Mouse (Mus musculus) adrenal gland (tissue): ENCODE results near the gene Gas6.

ENCODE experiments used
- intact Hi-C: fragments of 180-260 bp; cut with DNase I; formaldehyde crosslinking; loops from one replicate; pipeline ENCODE4 v1.15.1; 2025

Gas6 gene

DNA sequence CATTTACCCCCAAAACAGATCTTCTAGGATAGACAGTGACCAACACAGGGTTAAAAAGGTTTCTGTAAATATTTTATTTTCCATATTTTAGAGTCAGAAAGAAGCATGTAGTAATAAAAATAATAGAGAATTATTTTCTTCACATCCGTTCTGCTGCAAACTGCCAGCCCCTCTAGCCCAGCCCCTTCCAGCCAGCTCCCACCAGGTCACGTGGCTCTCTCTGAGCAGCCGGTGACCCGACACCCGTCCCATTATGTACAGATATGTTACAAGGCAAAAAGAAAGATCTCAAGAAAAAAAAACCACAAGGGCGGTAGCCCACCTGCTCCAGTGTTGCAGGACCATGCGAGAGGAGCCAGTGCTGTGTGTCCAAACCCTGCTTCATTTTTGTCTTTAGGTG, 29.0 kb downstream of the Gas6 start:
- intact Hi-C loops = no loop called here

DNA sequence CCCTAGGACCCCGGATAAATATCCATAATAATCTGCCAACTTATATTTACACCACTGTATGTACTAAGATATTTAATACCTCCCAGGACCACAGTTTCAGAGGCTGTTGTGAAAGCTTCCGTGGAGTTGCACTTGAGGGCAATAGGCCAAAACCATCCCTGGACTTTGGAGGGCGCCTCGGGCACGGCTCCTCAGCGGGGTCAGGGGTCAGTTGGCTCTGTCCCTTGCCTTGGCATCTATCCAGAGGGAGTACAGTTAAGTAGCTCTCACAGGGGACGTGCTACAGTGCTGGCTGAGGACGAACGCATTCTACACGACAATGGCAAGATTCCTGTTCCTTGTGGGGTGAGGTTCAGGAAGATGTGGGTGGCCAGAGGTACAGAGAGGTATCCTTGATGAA, 31.9 kb downstream of the Gas6 start:
- intact Hi-C loops = no loop called here

DNA sequence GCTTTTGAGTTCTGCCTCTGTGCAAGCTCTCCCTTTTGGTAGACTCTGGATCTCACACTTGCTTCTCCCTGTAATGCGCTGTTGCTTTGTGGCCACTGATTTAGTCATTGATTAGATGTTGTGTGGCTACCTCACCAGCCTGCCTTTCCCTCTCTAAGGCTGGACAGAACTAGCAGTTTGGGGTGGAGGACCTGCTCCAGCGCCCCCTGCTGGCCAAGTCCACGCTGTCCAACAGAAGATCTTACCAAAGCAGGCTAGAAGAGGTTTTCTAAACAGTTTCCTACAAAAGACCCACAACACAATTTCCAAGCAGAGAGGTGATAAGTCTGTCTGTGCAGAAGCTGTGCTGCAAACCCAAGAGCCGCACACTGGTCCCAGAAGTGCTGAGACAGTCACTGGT, 32.4 kb downstream of the Gas6 start:
- intact Hi-C loops = no loop called here

DNA sequence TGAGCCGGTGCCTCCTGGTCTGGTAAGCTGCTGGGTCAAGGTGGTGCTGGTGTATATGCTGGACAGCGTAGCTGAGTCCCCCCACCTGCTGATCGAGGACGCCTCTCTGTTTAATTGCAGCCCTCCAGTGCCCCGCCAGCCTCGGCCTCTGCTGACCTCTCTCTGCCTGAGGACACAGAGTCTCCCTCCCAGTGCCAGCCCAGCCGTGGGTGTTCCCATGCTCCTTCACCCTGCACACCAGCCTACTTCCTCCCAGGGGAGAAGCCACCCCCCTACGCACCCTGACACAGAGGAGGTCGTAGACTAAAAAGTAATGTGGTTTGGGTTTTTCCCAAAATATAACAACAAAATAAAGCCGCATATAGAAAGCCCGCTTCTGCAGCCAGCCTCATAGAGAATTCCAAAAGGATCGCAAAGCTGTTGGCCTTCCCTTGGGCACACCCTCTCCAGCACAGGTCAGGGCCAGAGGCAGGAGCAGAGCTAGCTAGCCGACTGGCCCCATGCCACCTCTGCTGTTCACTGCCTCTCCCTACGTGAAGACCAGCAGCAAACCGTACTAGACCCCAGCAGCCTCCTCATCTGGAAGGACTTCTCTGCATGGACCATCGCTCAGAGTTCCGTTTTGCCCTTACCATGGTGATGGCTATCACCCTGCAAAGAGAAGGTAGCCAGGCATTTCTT, 33.1 kb downstream of the Gas6 start:
- intact Hi-C loops = no loop called here

DNA sequence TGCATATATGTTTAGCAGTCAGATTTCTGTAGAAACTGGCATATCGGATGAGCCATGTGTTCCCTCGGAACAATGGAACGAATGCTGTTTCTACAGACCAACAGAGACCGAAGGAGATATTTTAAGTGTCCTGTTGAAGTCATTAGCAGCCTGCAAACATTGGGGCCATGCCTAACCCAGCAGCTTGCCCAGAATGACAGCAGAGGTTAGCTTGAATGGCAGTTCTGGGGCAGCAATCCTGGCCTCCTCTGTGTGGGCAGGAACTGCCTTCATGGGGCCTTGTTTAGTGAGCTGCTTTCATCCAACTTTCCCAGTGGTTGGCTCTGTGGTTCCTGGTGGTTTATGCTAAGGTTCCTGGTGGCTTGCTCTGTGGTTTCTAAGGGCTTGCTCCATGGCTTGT, 34.9 kb downstream of the Gas6 start:
- intact Hi-C loops = loop anchor here (5.0 to 10.0 kb wide), 2 partner anchors 47 to 295 kb away; partner anchors contain the start of gene Cdc16

DNA sequence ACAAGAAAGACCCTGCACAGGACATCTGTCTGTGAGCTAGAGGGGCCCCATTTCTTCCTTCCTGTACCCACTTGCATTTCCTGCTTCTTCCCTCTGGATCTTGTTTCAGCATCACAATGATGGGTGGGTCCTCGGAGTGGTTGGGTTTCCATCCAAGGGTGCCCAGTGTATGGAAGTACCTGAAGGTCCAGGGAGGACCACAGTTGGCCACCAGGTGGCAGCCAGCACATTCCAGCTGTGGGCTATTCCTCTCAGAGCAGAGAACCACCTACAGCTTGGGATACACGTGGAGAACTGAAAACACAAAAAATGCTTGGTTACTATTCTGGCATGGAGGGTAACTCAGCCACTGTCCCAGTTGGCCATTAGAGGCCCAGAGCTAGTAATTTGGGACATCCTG, 39.0 kb downstream of the Gas6 start:
- intact Hi-C loops = loop anchor here (2.0 to 10.0 kb wide), 3 partner anchors 43 to 300 kb away; partner anchors contain the start of gene Cdc16

DNA sequence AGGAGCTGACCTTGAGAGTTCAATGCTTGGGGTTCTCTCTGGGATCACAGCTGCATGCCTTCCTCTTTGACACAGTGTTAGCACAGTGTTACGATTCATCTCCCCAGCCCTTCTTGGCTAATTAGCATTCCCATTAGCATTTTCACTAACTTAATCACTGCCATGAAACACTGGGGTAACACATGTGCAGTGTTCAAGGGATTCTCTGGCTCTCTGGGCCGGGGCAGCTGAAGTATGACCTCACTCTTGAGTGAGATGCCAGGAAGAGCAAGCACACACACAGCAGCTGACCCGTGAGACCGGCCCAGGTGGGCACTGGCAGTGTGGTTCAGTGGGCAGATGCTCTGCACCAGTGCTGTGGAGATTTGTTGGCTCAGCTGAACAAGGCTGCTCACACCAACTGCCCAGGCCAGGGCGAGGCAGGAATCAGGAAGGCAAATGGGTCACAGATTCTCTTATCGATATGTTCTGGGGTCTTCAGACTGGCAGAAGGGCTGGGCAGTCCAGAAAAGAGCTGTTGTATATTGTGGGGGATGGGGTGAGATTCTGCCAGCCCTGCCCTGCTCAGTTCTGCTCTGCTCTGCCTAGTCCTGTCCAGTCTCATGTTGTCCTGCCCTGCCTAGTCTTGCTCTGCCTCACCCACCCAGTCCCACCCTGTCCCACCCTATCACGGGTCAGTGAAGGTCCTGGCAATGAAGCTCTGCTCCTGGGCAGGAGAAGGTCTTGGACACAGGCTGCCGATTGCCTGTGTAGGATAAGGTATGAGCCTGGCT, 39.8 kb downstream of the Gas6 start:
- intact Hi-C loops = loop anchor here (2.0 to 10.0 kb wide), 3 partner anchors 42 to 300 kb away; partner anchors contain the start of gene Cdc16

DNA sequence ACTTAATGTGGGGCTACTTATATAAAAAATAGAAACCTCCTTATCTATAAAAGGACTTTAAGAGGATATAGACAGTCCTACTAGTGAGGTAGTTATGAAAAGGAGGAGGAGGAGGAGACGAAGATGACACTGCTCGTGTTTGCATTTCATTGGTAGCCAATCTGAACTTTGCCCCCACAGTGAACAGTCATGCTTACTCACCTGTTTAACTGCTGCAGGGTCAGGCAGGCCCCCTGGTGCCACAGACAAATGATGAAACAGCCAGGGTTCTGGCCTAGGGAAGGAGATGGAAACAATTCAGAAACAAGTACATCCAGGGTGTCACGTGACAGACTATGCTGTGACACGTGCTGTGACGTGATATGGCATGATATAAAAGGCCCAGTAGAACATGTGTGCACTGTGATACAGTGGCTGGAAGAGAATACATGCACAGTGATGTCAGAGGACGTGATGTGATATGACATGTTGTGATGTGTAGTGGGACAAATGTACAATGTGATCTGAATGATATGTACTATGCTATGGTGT, 42.5 kb downstream of the Gas6 start:
- intact Hi-C loops = loop anchor here (10.0 kb wide), 1 partner anchor 303 kb away; the partner anchor contains the start of gene Cdc16

DNA sequence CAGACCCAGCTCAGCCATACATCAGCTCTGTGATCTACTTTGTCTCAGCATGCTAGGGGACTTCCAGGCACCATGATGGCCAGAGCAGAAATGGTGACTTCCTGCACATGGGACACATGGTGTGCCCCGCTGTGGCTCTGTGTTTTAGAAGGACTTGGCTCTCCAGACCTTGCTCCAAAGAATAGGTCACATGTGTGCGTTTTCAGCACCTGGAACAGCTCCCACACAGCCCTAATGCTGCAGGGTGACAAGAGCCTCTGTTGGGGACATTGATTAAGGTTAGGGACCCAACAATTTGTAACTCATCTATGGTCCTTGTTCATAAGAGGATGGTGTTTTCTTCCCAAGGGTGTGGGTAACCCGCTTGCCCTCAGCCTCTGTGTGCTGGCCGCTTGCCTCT, 46.1 kb downstream of the Gas6 start:
- intact Hi-C loops = no loop called here

DNA sequence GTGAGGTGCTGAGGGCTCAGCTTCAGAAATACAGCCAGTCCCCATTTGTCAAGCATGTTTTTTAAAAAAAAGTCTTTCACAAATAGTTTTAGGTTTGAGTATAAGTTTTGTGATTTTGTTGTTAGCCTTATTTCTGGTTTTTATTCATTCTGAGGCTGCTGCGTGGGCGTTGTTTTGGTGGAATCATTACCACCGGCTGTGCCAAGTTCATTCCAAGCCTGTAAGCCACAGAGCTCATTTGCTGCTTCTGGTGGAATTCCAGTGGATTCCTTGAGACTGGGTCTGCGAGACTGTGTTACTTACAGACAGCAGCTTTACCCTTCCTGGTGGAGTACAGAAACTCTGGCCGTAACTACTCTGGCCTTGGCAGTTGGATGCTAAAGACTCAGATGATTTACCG, 47.8 kb downstream of the Gas6 start:
- intact Hi-C loops = no loop called here

DNA sequence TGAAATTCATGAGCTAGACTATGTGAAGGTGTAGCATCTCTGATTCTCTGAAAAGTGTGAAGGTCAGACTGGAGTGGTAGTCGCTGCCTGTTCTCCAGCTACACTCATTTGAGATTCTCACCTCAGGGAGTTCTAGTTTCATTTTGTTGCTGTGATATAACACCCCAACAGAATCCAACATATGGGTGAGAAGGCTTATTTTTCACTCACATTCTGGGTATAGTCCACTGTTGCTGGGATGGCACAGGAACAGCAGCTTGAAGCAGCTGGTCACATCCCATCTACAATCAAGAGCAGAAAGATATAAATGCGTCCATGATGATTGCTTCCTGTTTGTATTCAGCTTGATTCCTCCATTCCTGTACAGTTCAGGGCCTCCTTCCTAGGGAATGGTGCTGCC, 52.1 kb downstream of the Gas6 start:
- intact Hi-C loops = no loop called here

DNA sequence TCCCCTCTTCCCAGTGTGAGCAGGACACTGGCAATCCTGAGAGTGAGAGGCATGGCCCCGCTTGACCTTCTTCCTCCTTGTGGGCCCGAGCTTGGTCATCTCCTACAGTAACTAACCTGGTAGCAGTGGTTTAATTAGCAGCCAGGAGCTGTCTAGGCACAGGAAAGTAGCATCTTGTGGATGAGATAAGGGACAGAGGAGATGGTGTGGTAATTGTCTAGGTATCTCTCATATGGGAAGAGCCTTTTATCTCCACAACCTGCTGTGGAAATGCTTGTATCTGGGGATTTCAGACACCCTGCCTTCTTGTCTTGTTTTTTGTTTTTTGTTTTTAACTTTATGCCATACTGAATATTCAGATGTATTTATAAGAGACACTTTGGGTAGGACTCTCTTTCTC, 56.8 kb downstream of the Gas6 start:
- intact Hi-C loops = no loop called here

DNA sequence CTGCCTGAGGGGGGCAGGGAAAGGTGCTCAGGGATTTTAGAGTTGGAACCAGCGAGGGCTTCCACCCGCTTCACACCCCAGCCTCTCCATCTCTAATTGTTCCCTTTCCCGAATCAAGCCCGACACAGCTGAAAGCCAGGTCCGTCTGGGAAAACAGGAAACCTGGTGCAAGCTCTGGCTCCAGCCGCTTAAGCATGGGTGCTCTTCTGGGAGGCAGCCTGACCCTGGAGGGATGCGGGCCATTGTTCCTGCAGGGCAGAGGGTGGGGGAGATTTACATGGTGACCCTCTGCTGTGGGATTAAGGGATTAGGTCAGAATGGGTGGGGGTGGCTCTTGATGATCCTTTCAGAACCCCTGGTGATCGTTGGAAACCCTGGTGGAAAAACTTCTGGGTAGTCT, 58.2 kb downstream of the Gas6 start:
- intact Hi-C loops = no loop called here

DNA sequence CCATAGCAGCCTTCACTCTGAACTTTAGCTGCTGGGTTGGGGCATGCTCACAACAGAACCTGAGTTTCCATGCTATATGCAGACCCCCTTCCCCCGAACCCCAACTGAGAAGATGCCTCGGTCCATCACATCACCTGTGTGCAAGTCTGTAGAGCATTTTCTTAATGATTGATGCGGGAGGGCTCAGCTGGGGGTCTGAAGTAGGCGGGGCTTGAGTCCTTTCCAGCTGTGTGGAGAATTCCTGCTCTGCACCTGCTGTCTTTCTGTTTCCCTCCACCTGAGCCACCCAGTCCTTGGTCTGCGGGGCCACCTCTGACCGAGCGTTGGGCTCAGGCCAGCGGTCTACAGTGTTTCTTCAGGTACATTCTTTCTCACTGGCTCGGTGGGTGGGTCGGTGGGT, 59.4 kb downstream of the Gas6 start, which contains the start of gene Tmem255b:
Tmem255b (plus strand) TSS at position 301 of the 400 bp plus-strand sequence.
- intact Hi-C loops = no loop called here

DNA sequence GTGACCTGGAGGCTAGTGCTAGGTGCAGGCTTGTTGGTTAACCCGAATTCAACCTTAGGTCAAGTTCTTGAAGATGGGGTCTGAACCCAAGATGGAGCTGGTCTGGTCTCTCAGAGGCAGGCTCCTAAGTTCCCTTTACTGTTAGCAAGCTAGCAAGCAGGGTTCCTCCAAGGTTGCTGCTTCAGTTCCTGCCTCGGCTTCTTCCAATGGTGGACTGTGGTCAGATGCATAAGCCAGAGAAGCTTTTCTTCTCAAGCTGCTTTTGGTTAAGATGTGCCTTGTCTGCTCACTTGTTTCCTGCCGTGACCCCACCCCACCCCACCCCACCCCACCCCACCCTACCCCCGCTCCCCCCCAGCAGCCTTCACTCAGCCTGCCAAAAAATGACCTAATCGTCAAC, 61.2 kb downstream of the Gas6 start:
- intact Hi-C loops = no loop called here

DNA sequence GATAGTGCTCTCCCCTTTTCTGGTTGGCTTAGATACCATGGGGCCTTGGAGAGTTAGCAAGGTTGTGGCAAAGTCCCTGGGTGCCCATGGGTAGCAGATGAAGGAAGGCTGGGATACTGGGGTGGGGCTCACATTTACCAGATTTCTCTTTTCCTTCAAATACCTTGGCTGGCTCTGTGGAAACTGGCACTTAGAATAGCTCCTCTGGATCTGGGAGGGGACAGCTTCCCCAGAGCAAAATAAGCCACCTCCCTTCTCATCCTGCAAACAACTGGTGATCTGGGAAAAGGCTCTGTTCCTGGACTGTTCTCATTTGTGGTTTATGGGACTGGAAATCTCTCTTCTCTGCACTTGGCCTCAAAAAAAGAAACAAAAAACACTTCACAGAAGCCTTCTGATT, 63.4 kb downstream of the Gas6 start:
- intact Hi-C loops = no loop called here

DNA sequence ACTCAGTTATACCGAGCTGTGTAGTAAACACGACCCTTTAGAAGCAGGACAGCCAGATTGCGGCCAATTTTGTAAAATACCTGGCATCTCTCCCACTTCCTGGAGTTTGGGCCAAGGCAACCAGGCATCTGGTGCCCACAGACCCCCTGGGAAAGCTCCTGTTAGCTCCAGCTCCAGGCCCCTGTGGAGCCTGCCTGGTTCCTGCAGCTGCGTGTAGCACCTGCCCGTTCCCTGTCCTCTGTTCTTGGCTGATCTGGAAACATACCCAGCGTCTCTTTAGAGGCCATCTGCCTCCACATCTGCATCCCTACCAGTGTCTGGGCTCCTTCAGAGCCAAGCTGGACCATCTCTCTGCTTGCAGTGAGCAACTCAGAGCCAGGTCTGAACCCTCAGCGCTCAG, 63.9 kb downstream of the Gas6 start:
- intact Hi-C loops = no loop called here

DNA sequence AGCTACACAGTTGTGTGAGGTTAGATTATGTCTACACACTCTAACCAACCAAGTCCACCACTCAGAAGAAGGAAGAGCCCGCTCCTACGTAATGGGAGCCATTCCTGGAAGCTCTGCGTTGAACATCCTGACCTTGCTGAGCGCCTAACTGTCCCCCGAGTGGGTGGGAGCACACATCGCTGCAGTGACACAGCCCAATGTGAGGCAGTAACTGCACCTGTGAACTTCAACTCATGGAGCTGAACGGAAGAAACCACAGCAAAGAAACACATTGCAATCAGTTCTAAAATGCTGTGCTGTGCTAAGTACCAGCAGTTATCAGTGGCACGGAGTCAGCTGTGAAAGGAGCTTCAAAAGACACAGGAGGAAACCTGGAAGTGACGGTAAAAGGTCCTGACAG, 66.1 kb downstream of the Gas6 start:
- intact Hi-C loops = no loop called here

DNA sequence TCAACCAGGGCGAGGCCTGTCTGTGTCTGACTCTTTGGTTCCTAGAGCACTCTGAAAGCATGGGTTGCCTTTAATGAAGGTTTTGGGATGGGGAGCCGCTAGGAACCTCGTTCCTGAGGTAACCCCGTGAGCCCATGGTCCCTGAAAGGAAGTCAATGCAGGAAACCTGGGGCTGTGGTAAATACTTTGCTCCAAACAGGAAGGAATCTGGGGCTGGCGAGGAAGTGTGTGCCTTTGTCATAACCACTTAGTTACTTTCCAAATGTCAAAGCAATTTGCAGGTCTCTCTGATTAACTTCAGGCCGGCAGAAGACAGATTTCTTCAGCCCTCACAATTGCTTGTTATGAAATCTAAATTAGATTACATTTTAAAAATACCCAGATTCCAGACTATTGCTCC, 66.9 kb downstream of the Gas6 start:
- intact Hi-C loops = no loop called here

DNA sequence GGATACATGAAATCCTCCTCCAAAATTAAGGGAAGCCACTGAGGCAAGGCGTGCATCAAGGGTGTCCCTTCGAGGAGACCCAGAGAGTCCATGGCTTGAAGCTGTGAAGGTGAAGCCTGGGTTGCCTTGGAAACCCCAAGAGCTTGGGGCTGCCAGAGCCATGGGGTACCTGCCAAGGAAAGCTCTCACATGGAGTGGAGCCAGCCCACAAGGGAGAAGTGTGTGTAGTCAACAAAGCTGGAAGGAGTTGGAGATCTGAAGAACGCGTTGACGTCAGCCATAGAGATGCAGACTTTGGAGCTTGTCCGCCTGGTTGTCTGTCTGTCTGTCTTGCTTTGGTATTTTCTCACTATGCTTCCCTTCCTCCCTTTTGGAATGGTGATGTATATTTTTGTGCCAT, 73.3 kb downstream of the Gas6 start:
- intact Hi-C loops = no loop called here

DNA sequence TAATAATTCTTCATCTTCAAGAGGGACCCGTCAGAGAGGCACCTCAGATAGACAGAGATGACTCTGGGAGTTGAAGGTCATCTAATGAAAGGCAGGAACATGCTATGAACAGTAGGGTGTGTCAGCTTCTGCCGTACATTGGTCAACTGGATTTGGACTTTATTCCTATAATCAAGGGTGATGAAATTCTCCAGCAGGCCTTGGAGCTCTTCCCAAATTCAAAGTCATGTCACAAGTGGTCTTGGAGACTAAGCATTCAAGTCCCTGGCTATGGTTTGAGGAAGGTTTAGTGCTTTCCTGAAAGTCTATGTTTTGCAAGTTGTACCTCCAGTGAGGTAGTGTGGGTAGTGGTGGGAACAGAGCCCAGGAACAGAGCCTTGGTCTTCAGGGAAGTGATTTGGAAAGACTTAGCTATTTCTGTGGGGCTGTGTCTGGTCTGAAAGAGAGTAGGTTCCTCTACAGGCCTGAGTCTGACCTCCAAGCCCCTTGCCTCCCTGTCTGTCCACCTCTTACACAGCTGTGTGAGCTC, 75.1 kb downstream of the Gas6 start:
- intact Hi-C loops = no loop called here

DNA sequence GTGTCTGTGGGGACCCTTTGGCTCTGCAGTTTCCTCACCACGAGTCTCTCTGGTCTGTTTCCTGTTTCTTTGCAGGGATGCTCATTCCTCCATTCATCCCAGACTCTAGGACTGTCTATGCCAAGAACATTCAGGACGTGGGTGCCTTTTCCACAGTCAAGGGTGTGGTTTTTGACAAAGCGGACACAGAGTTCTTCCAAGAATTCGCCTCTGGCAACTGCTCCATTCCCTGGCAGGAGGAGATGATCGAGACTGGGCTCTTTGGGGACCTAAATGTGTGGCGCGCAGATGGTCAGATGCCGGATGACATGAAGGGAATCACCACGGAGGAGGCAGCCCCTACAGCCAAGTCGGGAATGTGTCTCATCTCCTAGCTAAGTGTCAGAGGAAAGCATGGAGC, 78.4 kb downstream of the Gas6 start:
- intact Hi-C loops = no loop called here
